Mouse (Mus musculus) frontal cortex, postnatal 25 days (tissue): Measurements from ENCODE around the gene Foxk1.

Source experiments
- DNase-seq, 2 experiments: peaks; one replicate each; pipeline ENCODE4 v3.0.0; 2022; ENCODE audit warnings: low spot score in 2 of 2

Foxk1 gene

GRCm38 (mm10) chr5:142387716-142388115, 13.6 kb upstream of the Foxk1 start:
- DNase-seq = no peak

GRCm38 (mm10) chr5:142391691-142392090, 9.6 kb upstream of the Foxk1 start:
- no peak for DNase-seq

GRCm38 (mm10) chr5:142394602-142395252, 6.6 kb upstream of the Foxk1 start:
- DNase-seq = no peak

GRCm38 (mm10) chr5:142395909-142396308, 5.4 kb upstream of the Foxk1 start:
- no peak for DNase-seq

GRCm38 (mm10) chr5:142400181-142400883, 965 bp upstream of the Foxk1 start:
- DNase-seq = no peak

GRCm38 (mm10) chr5:142401641-142402625, 636 bp downstream of the Foxk1 start:
- no peak for DNase-seq

- DNase-seq = no peak
These were observed 2.4 kb downstream of the Foxk1 start for GRCm38 (mm10) chr5:142403694-142404093.

- DNase-seq = no peak
These were observed 3.0 kb downstream of the Foxk1 start for GRCm38 (mm10) chr5:142404307-142404706.

- DNase-seq = peak in 1 of 2 experiments; percentile 45
These were observed 4.1 kb downstream of the Foxk1 start for GRCm38 (mm10) chr5:142405426-142405825.

- DNase-seq = no peak
These were observed 5.1 kb downstream of the Foxk1 start for GRCm38 (mm10) chr5:142406401-142406800.

- no peak for DNase-seq
These were observed 5.6 kb downstream of the Foxk1 start for GRCm38 (mm10) chr5:142406937-142407336.

- DNase-seq = no peak
These were observed 6.1 kb downstream of the Foxk1 start for GRCm38 (mm10) chr5:142407381-142407780.

- no peak for DNase-seq
These were observed 7.9 kb downstream of the Foxk1 start for GRCm38 (mm10) chr5:142409169-142409568.

GRCm38 (mm10) chr5:142410348-142410747, 9.1 kb downstream of the Foxk1 start:
- DNase-seq = no peak

GRCm38 (mm10) chr5:142412678-142413385, 11.5 kb downstream of the Foxk1 start:
- no peak for DNase-seq

GRCm38 (mm10) chr5:142413723-142414445, 12.6 kb downstream of the Foxk1 start:
- no peak for DNase-seq

GRCm38 (mm10) chr5:142415401-142415800, 14.1 kb downstream of the Foxk1 start:
- no peak for DNase-seq

- DNase-seq = no peak
These were observed 14.9 kb downstream of the Foxk1 start for GRCm38 (mm10) chr5:142416070-142416775.

GRCm38 (mm10) chr5:142417104-142417503, 15.8 kb downstream of the Foxk1 start:
- DNase-seq = no peak

- DNase-seq = no peak
These were observed 16.6 kb downstream of the Foxk1 start for GRCm38 (mm10) chr5:142417876-142418275.
